Mouse (Mus musculus) thymus, adult 2 months (tissue): ENCODE measurements around the gene Ephb1. TPM values are rescaled to one million over a fixed set of nuclear protein-coding genes. Genes with fewer than 3 reads are reported as not detected.

Source experiments
- DNase-seq: peaks from one replicate; pipeline ENCODE4 v3.0.0; 2021
- H3K27ac ChIP-seq: fragments of 200-500 bp; 2 replicates; pipeline ENCODE4 v1.5.1; 2012; ENCODE audit warnings: low read length, control low read depth; ENCODE audit not compliant: control insufficient read depth, insufficient read depth
- H3K27me3 ChIP-seq: fragments of 200-500 bp; 2 replicates; pipeline ENCODE4 v1.6.1; 2012; ENCODE audit warnings: mild to moderate bottlenecking, low read length, moderate library complexity, mixed read lengths; ENCODE audit not compliant: control insufficient read depth, insufficient read depth
- H3K36me3 ChIP-seq: fragments of 200-500 bp; 2 replicates; pipeline ENCODE4 v1.6.1; 2012; ENCODE audit warnings: mild to moderate bottlenecking, low read length, moderate library complexity; ENCODE audit not compliant: control insufficient read depth, insufficient read depth
- H3K4me1 ChIP-seq: fragments of 200-500 bp; replicated peaks from 2 replicates; pipeline ENCODE4 v1.6.1; 2012; ENCODE audit warnings: low read length; ENCODE audit not compliant: control insufficient read depth, insufficient read depth
- H3K4me3 ChIP-seq: fragments of 200-500 bp; 2 replicates; pipeline ENCODE4 v1.5.1; 2012; ENCODE audit warnings: mild to moderate bottlenecking, low read length, control low read depth, moderate library complexity; ENCODE audit not compliant: control insufficient read depth, insufficient read depth
- CTCF ChIP-seq: fragments of 200-500 bp; IDR thresholded peaks from 2 replicates; pipeline ENCODE4 v1.5.1; 2012; ENCODE audit warnings: mild to moderate bottlenecking, control low read depth, low read length, moderate library complexity, borderline replicate concordance; ENCODE audit not compliant: control insufficient read depth, poor library complexity, insufficient read depth; ENCODE audit errors: extremely low read depth
- POLR2A ChIP-seq: fragments of 200-500 bp; IDR thresholded peaks from 2 replicates; pipeline ENCODE4 v1.6.1; 2012; ENCODE audit warnings: mild to moderate bottlenecking, low read length, control low read depth, moderate library complexity; ENCODE audit not compliant: control insufficient read depth, poor library complexity, insufficient read depth; ENCODE audit errors: extremely low read depth
- WGBS: fragments of 180-500 bp; shearing (Covaris S2); methylation state at CpG from one replicate; pipeline ENCODE4 v1.1.7; 2018; 5-methylcytosine and 5-hydroxymethylcytosine counted together
- polyA plus RNA-seq: library from polyadenylated mRNA; depleted of rRNA; stranded (reverse); fragments of >200 nt; gene quantifications from 2 replicates; pipeline ENCODE4 v1.2.3, GENCODE M21; 2012

Ephb1 gene
- polyA plus RNA-seq, 1 experiment: 0.43 TPM

GRCm38 (mm10) chr9:102261511-102261910, 93.0 kb downstream of the Ephb1 start:
- no peaks in the 10 kb centered on the region for H3K27me3 ChIP-seq
- H3K36me3 ChIP-seq: no peaks in the 10 kb centered on the region
- no peak overlapping the region for H3K4me3 ChIP-seq
- 48% methylated on average over 9 of the region's 9 CpGs for whole genome bisulfite sequencing
- no peak overlapping the region for H3K27ac ChIP-seq
- no peak for DNase-seq
- no peaks in the 10 kb centered on the region for H3K4me1 ChIP-seq
- no peak for TF ChIP-seq CTCF
- no peak for TF ChIP-seq POLR2A

- Histone ChIP-seq H3K4me3 (no peak overlapping the region), H3K27ac (no peak overlapping the region), H3K27me3 (no peaks in the 10 kb centered on the region), H3K36me3 (no peaks in the 10 kb centered on the region), H3K4me1 (no peaks in the 10 kb centered on the region)
- no peak for DNase-seq
- TF ChIP-seq POLR2A (no peak), CTCF (no peak)
- WGBS: 89% methylated on average over 5 of the region's 5 CpGs
Measured at GRCm38 (mm10) chr9:102256407-102256806, 98.1 kb downstream of the Ephb1 start.

- TF ChIP-seq POLR2A (no peak), CTCF (no peak)
- H3K4me1 ChIP-seq: no peaks in the 10 kb centered on the region
- 89% methylated on average over 6 of the region's 6 CpGs for WGBS
Measured at GRCm38 (mm10) chr9:102255803-102256202, 98.7 kb downstream of the Ephb1 start.

GRCm38 (mm10) chr9:102249124-102249816, 105.2 kb downstream of the Ephb1 start:
- TF ChIP-seq POLR2A: no peak
- no peak for TF ChIP-seq CTCF
- Histone ChIP-seq H3K4me1 (no peaks in the 10 kb centered on the region), H3K4me3 (no peak overlapping the region), H3K27ac (no peak overlapping the region), H3K36me3 (no peaks in the 10 kb centered on the region), H3K27me3 (no peaks in the 10 kb centered on the region)
- no peak for DNase-seq
- 53% methylated on average over 9 of the region's 9 CpGs for WGBS

More at GRCm38 (mm10) chr9:102255803-102256202, 98.7 kb downstream of the Ephb1 start:
- Histone ChIP-seq H3K4me3 (no peak overlapping the region), H3K36me3 (no peaks in the 10 kb centered on the region), H3K27me3 (no peaks in the 10 kb centered on the region), H3K27ac (no peak overlapping the region)
- DNase-seq: no peak

GRCm38 (mm10) chr9:102245551-102245950, 108.9 kb downstream of the Ephb1 start:
- TF ChIP-seq CTCF (no peak), POLR2A (no peak)
- Histone ChIP-seq H3K4me1 (no peaks in the 10 kb centered on the region), H3K27me3 (no peaks in the 10 kb centered on the region), H3K36me3 (no peaks in the 10 kb centered on the region), H3K27ac (no peak overlapping the region), H3K4me3 (no peak overlapping the region)
- WGBS: 93% methylated on average over 7 of the region's 7 CpGs
- no peak for DNase-seq

- WGBS: 62% methylated on average over 7 of the region's 7 CpGs
- no peak for TF ChIP-seq CTCF
- no peak for TF ChIP-seq POLR2A
- H3K27ac ChIP-seq: no peak overlapping the region
- no peaks in the 10 kb centered on the region for H3K36me3 ChIP-seq
- H3K27me3 ChIP-seq: no peaks in the 10 kb centered on the region
- H3K4me1 ChIP-seq: no peaks in the 10 kb centered on the region
- DNase-seq: no peak
- no peak overlapping the region for H3K4me3 ChIP-seq
Measured at GRCm38 (mm10) chr9:102243296-102243695, 111.2 kb downstream of the Ephb1 start.

- Histone ChIP-seq H3K36me3 (no peaks in the 10 kb centered on the region), H3K27me3 (no peaks in the 10 kb centered on the region), H3K4me1 (no peaks in the 10 kb centered on the region), H3K4me3 (no peak overlapping the region), H3K27ac (no peak overlapping the region)
- TF ChIP-seq CTCF (no peak), POLR2A (no peak)
- 83% methylated on average over 2 of the region's 2 CpGs for WGBS
- DNase-seq: no peak
Measured at GRCm38 (mm10) chr9:102241546-102241945, 112.9 kb downstream of the Ephb1 start.
